34 mouse cellular contexts compared by ENCODE assay signal in the genomic region with DNA sequence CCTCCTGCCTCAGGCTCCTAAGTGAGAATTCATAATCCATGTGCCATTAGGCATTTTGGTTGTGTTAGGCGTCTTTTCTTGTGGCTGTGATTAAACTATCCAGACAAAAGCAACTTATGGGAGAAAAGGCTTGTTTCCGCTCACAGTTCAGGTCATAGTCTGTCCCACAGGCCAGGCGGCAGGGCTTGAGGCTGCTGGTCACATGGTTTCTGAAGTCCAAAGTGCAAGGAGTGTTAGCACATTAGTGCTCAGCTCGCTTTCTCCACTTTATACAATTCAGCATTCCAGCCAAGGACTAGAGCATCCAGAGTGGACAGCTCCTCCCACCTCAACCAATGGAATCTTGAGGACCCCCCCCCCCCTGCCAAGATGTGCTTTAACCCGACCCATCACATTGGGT. TPM values are rescaled to one million over a fixed set of nuclear protein-coding genes. Genes with fewer than 3 reads are reported as not detected.
DNase-seq lines count a peak whose midpoint lies in the region; ATAC-seq lines count a peak whose summit lies in the region.
"Had no signal": no experiment of that assay in that cellular context is flagged by ENCODE, and none has a peak within 500 bp of the region (broad histone marks: within the 10 kb centered on the region; RNA-seq: fewer than 3 reads in every experiment).

No protein-coding gene starts in this region.

- no peak for ATAC-seq in liver, embryonic 15.5 days (ENCODE audit: insufficient read depth)
- ATAC-seq: forebrain, embryonic 13.5 days; midbrain, embryonic 15.5 days; Patski had no signal

- H3K4me2 ChIP-seq in liver, embryonic 15.5 days, result no peak overlapping the region
- H3K4me2 ChIP-seq: forebrain, embryonic 13.5 days; hindbrain, embryonic 12.5 days; liver, embryonic 13.5 days; lung, embryonic 15.5 days; midbrain, embryonic 15.5 days had no signal

- peak; percentile 72 for DNase-seq in kidney, adult 18-20 months
- DNase-seq in kidney, postnatal 14 days, result no peak
- no peak for DNase-seq in liver
- peak; percentile 80 to 90 for DNase-seq in kidney, postnatal 36 days
- no peak for DNase-seq in adrenal gland, postnatal 10 days
- DNase-seq in left cerebral cortex, postnatal 36 days (ENCODE audit: low spot score in 2 of 2), result no peak
- DNase-seq: adrenal gland, postnatal 14 days; cerebellum, adult 11 months; cerebellum, adult 9-10 months; cerebellum, postnatal 36 days; gastrocnemius, postnatal 25 days; heart, adult 11 months; heart, postnatal 36 days; layer of hippocampus, postnatal 36 days; liver, embryonic 13.5 days; right cerebral cortex, postnatal 25 days; spleen, adult 18-20 months; thymus, postnatal 14 days had no signal

- no peak overlapping the region for H3K4me3 ChIP-seq in liver, embryonic 15.5 days (replicated peaks)
- H3K4me3 ChIP-seq: forebrain, embryonic 13.5 days; heart, embryonic 10.5 days; hindbrain, embryonic 12.5 days; liver, embryonic 13.5 days; lung, embryonic 15.5 days; midbrain, embryonic 10.5 days; midbrain, embryonic 15.5 days had no signal

- 74% methylated on average over 5 of the region's 5 CpGs for WGBS in liver, embryonic 15.5 days (ENCODE audit: insufficient replicate concordance)

- intact Hi-C loops in left cerebral cortex, postnatal 36 days (cut with DNase I), result no loop called here

- H3K27ac ChIP-seq in liver, embryonic 15.5 days (replicated peaks), result 0 out of 2 replicates have a peak overlapping the region, but pooled peaks have one; percentile 29
- H3K27ac ChIP-seq: forebrain, embryonic 13.5 days; heart, embryonic 10.5 days; hindbrain, embryonic 12.5 days; liver, embryonic 13.5 days; lung, embryonic 15.5 days; midbrain, embryonic 10.5 days; midbrain, embryonic 15.5 days had no signal

- no peaks in the 10 kb centered on the region for H3K27me3 ChIP-seq in liver, embryonic 15.5 days
- H3K27me3 ChIP-seq: forebrain, embryonic 13.5 days; hindbrain, embryonic 12.5 days; liver, embryonic 13.5 days; lung, embryonic 15.5 days; midbrain, embryonic 15.5 days; Patski had no signal

- H3K36me3 ChIP-seq in liver, embryonic 15.5 days (replicated peaks), result peaks cover 98% of the 10 kb centered on the region
- H3K36me3 ChIP-seq: hindbrain, embryonic 12.5 days; midbrain, embryonic 10.5 days; midbrain, embryonic 15.5 days had no signal

- H3K9ac ChIP-seq in liver, embryonic 15.5 days, result no peak overlapping the region
- H3K9ac ChIP-seq: forebrain, embryonic 13.5 days; hindbrain, embryonic 12.5 days; liver, embryonic 13.5 days; lung, embryonic 15.5 days; midbrain, embryonic 15.5 days had no signal

- H3K9me3 ChIP-seq in liver, embryonic 15.5 days (replicated peaks), result no peaks in the 10 kb centered on the region
- H3K9me3 ChIP-seq: forebrain, embryonic 13.5 days; heart, embryonic 10.5 days; hindbrain, embryonic 12.5 days; liver, embryonic 13.5 days; lung, embryonic 15.5 days; midbrain, embryonic 10.5 days; midbrain, embryonic 15.5 days had no signal

- H3K4me1 ChIP-seq in liver, embryonic 15.5 days (replicated peaks), result peaks cover 32% of the 10 kb centered on the region
- H3K4me1 ChIP-seq: forebrain, embryonic 13.5 days; heart, embryonic 10.5 days; hindbrain, embryonic 12.5 days; lung, embryonic 15.5 days; midbrain, embryonic 10.5 days; midbrain, embryonic 15.5 days had no signal

RNA-seq across cellular contexts. Expression of a gene that starts 13.1 kb away (rescaled TPM):
- polyA plus RNA-seq in liver, embryonic 15.5 days (2015; fragmentation: Nextera tagmentation; extraction: Ambion mirVana), result 19.6 and 20.4 TPM in 2 replicates
- 10 to 100 TPM; 84.3 to 86.7 TPM for total RNA-seq in adrenal gland, postnatal 10 days (2021)
- 1 to 10 TPM; 4.1 to 4.9 TPM for total RNA-seq in left cerebral cortex, postnatal 36 days (2021)

RNA-seq across cellular contexts. Expression of a gene that starts 42.2 kb away (rescaled TPM):
- polyA plus RNA-seq in liver, embryonic 15.5 days (2015; fragmentation: Nextera tagmentation; extraction: Ambion mirVana), result 3.4 and 4.0 TPM in 2 replicates
- total RNA-seq in adrenal gland, postnatal 10 days (2021), result 10 to 100 TPM in 1 of 2 experiments, 1 to 10 TPM in 1; 9.1 to 10.9 TPM
- total RNA-seq in left cerebral cortex, postnatal 36 days (2021), result 10 to 100 TPM; 20.6 to 21.1 TPM

RNA-seq across cellular contexts. Expression of a gene that starts 45.5 kb away (rescaled TPM):
- polyA plus RNA-seq in liver, embryonic 15.5 days (2015; fragmentation: Nextera tagmentation; extraction: Ambion mirVana), result not detected in 2 replicates
- not detected for total RNA-seq in adrenal gland, postnatal 10 days (2021)
- not detected for total RNA-seq in left cerebral cortex, postnatal 36 days (2021)
- total RNA-seq: adrenal gland, postnatal 14 days; gastrocnemius, postnatal 25 days; heart, postnatal 36 days; layer of hippocampus, postnatal 36 days; megakaryocyte progenitor cell, adult 5-6 weeks; neutrophil, adult 5-6 weeks had no signal
- polyA plus RNA-seq: embryonic facial prominence, embryonic 11.5 days; forebrain, embryonic 13.5 days; heart, embryonic 10.5 days; heart, embryonic 16.5 days; hindbrain, embryonic 12.5 days; limb, embryonic 11.5 days; liver, embryonic 13.5 days; lung, embryonic 15.5 days; midbrain, embryonic 10.5 days; midbrain, embryonic 15.5 days; neural tube, embryonic 11.5 days; stomach, embryonic 16.5 days; urinary bladder, adult 2 months had no signal

RNA-seq across cellular contexts. Expression of a gene that starts 54.4 kb away (rescaled TPM):
- 0.40 and 0.62 TPM in 2 replicates for polyA plus RNA-seq in liver, embryonic 15.5 days (2015; fragmentation: Nextera tagmentation; extraction: Ambion mirVana)
- total RNA-seq in adrenal gland, postnatal 10 days (2021), result 10 to 100 TPM; 10.5 to 12.8 TPM
- total RNA-seq in left cerebral cortex, postnatal 36 days (2021), result 10 to 100 TPM; 55.6 to 57.2 TPM

RNA-seq across cellular contexts. Expression of a gene that starts 57.0 kb away (rescaled TPM):
- polyA plus RNA-seq in liver, embryonic 15.5 days (2015; fragmentation: Nextera tagmentation; extraction: Ambion mirVana), result 47.8 and 50.1 TPM in 2 replicates
- total RNA-seq in adrenal gland, postnatal 10 days (2021), result 100 to 1,000 TPM; 116 to 118 TPM
- total RNA-seq in left cerebral cortex, postnatal 36 days (2021), result 10 to 100 TPM; 16.3 to 19.3 TPM

Comparison
In these comparisons a context has a peak if more than half of its experiments do, and no peak if none do; other contexts are left out.
1. DNase-seq: peak in kidney, adult 18-20 months (single experiment) and kidney, postnatal 36 days (2 of 2); none in kidney, postnatal 14 days (single experiment), liver (single experiment), adrenal gland, postnatal 10 days (single experiment) and left cerebral cortex, postnatal 36 days (0 of 2).
2. RNA of a gene that starts 13.1 kb away (total RNA-seq): 84.3 to 86.7 TPM in adrenal gland, postnatal 10 days; 4.1 to 4.9 TPM in left cerebral cortex, postnatal 36 days; every median in the first group is over 10 times any median in the second.